Comparison of ENCODE assay signal across 9 mouse cellular contexts in the genomic region with DNA sequence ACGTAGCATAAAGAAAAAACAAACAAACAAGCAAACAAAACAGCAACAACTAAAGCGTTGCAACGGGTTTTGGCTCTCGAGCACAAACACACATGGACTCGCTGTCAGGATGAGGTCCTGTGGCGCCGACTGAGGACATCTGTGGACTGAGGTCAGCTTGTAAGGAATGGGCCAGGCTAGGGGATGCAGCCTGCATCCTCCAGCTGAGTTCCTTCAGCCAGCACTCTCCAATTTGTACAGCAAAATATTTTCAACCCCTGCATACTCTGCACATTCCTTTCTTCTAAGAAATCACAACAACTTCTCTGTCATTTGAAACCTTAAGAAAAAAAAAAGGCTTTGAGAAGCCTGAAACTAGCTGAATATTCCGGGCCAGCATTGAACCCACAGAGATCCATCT.
DNase-seq lines count a peak whose midpoint lies in the region; ATAC-seq and TF ChIP-seq lines count a peak whose summit lies in the region.
"Had no signal": no experiment of that assay in that cellular context is flagged by ENCODE, and none has a peak within 500 bp of the region (broad histone marks: within the 10 kb centered on the region; RNA-seq: fewer than 3 reads in every experiment).

No protein-coding gene starts in this region.

- ATAC-seq in heart, postnatal 0 days (ENCODE audit: insufficient read depth, low read depth) = peak; percentile 49; the same call in 1 of the 2 replicates
- ATAC-seq in megakaryocyte, adult 5-6 weeks (ENCODE audit: poor library complexity, severe bottlenecking) = no peak
- ATAC-seq in neural tube, embryonic 15.5 days (ENCODE audit: low FRiP score) = no peak

- no peaks in the 10 kb centered on the region; the same call in 1 of the 2 replicates for H3K4me1 ChIP-seq in heart, postnatal 0 days (ENCODE audit: control insufficient read depth, insufficient read depth)
- no peaks in the 10 kb centered on the region for H3K4me1 ChIP-seq in neural tube, embryonic 15.5 days

- no peak for TF ChIP-seq EP300 in heart, postnatal 0 days (IDR thresholded peaks at IDR 0.05; ENCODE audit: low read depth)

- no peak overlapping the region for H3K9ac ChIP-seq in heart, postnatal 0 days (replicated peaks; ENCODE audit: low read depth, low read length)
- no peak overlapping the region for H3K9ac ChIP-seq in neural tube, embryonic 15.5 days (replicated peaks)

- no peak for TF ChIP-seq CTCF in heart, postnatal 0 days (IDR thresholded peaks at IDR 0.05; ENCODE audit: low read depth)

- H3K4me3 ChIP-seq in heart, postnatal 0 days (ENCODE audit: low read depth, low read length) = no peak overlapping the region
- H3K4me3 ChIP-seq in neural tube, embryonic 15.5 days (replicated peaks) = no peak overlapping the region

- no peaks in the 10 kb centered on the region for H3K27me3 ChIP-seq in heart, postnatal 0 days (ENCODE audit: control insufficient read depth, insufficient read depth, low read length)
- no peaks in the 10 kb centered on the region for H3K27me3 ChIP-seq in neural tube, embryonic 15.5 days (replicated peaks)

- H3K36me3 ChIP-seq in heart, postnatal 0 days (replicated peaks; ENCODE audit: control insufficient read depth, insufficient read depth, low read length) = no peaks in the 10 kb centered on the region
- H3K36me3 ChIP-seq in neural tube, embryonic 15.5 days = no peaks in the 10 kb centered on the region

- no peak overlapping the region for H3K27ac ChIP-seq in heart, postnatal 0 days (ENCODE audit: low read depth)
- H3K27ac ChIP-seq in neural tube, embryonic 15.5 days (replicated peaks) = no peak overlapping the region

- no peak overlapping the region for H3K4me2 ChIP-seq in heart, postnatal 0 days (ENCODE audit: low read depth, low read length)
- no peak overlapping the region for H3K4me2 ChIP-seq in neural tube, embryonic 15.5 days

- H3K9me3 ChIP-seq in heart, postnatal 0 days (replicated peaks; ENCODE audit: control insufficient read depth, low read length) = no peaks in the 10 kb centered on the region
- H3K9me3 ChIP-seq in neural tube, embryonic 15.5 days (replicated peaks) = no peaks in the 10 kb centered on the region

- WGBS in heart, postnatal 0 days = 74% methylated on average over 8 of the region's 8 CpGs
- WGBS in neural tube, embryonic 15.5 days = 89% methylated on average over 8 of the region's 8 CpGs

- DNase-seq in gastrocnemius, adult 18-20 months (ENCODE audit: low spot score) = peak; percentile 38
- no peak for DNase-seq in gastrocnemius, postnatal 10 days
- DNase-seq in heart, postnatal 0 days (ENCODE audit: low spot score) = no peak
- peak; percentile 35 to 60 for DNase-seq in kidney, postnatal 36 days
- peak; percentile 49 for DNase-seq in skeletal muscle tissue, adult 2 months (ENCODE audit: low read depth, low spot score)
- no peak for DNase-seq in spleen, postnatal 14 days (ENCODE audit: low spot score in 2 of 2)
- DNase-seq: thymus, postnatal 14 days had no signal

Comparison
In these comparisons a context has a peak if more than half of its experiments do, and no peak if none do; other contexts are left out.
1. DNase-seq: peak in gastrocnemius, adult 18-20 months (single experiment), kidney, postnatal 36 days (2 of 2) and skeletal muscle tissue, adult 2 months (single experiment); none in gastrocnemius, postnatal 10 days (single experiment), heart, postnatal 0 days (single experiment) and spleen, postnatal 14 days (0 of 2).